Comparison of ENCODE assay signal across 10 mouse cellular contexts in the genomic region with DNA sequence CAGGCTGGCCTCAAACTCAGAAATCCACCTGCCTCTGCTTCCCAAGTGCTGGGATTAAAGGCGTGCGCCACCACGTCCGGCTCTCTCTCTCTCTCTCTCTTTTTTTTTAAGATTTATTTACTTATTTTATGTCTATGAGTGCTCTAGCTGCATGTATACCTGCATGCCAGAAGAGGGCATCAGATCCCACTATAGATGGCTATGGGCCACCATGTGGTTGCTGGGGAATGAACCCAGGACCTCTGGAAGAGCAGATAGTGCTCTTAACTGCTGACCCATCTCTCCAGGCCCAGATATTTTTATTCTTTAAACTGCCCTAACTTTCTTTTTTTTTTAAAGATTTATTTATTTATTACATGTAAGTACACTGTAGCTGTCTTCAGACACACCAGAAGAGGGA. TPM values are rescaled to one million over a fixed set of nuclear protein-coding genes. Genes with fewer than 3 reads are reported as not detected.
DNase-seq lines count a peak whose midpoint lies in the region; ATAC-seq and TF ChIP-seq lines count a peak whose summit lies in the region.
"Not testable (repeated sequence)": the region's sequence is repeated elsewhere in the genome, so short reads cannot be mapped to it uniquely, and the experiment has no call there.
"Had no signal": no experiment of that assay in that cellular context is flagged by ENCODE, and none has a peak within 500 bp of the region (broad histone marks: within the 10 kb centered on the region; RNA-seq: fewer than 3 reads in every experiment).

No protein-coding gene starts in this region.

- H3K27me3 ChIP-seq in E14TG2a.4 (ENCODE audit: insufficient read depth, low read length); liver, embryonic 14.5 days (ENCODE audit: control insufficient read depth, insufficient read depth, low read length); midbrain, postnatal 0 days (ENCODE audit: insufficient read depth, low read length); thymus, adult 2 months (ENCODE audit: control insufficient read depth, insufficient read depth, low read length): not testable (repeated sequence)

- 75% methylated on average over 4 of the region's 4 CpGs for WGBS in liver, embryonic 14.5 days (ENCODE audit: insufficient replicate concordance)
- 83% methylated on average over 4 of the region's 4 CpGs for WGBS in midbrain, postnatal 0 days
- WGBS in thymus, adult 2 months, result 92% methylated on average over 4 of the region's 4 CpGs

- not testable (repeated sequence) for H3K27ac ChIP-seq in liver, embryonic 14.5 days; midbrain, postnatal 0 days (ENCODE audit: low read depth, low read length); thymus, adult 2 months (ENCODE audit: control insufficient read depth, insufficient read depth, low read length)

- DNase-seq in 3T3-L1 (ENCODE audit: low read depth, low spot score), result peak; percentile 33
- DNase-seq in R1 (ENCODE audit: low read depth, low spot score), result peak; percentile 59
- DNase-seq in induced T-regulatory cell, adult 2 months (ENCODE audit: low read depth), result peak; percentile 30
- not testable (repeated sequence) for DNase-seq in liver, embryonic 14.5 days (ENCODE audit: low read depth in 3 of 3, low spot score in 3 of 3); midbrain, postnatal 0 days (ENCODE audit: low spot score)
- peak; percentile 13 for DNase-seq in thymus, adult 2 months

- H3K4me1 ChIP-seq in E14TG2a.4 (replicated peaks; ENCODE audit: low read depth, low read length), result peaks cover 77% of the 10 kb centered on the region
- not testable (repeated sequence) for H3K4me1 ChIP-seq in liver, embryonic 14.5 days (replicated peaks; ENCODE audit: control insufficient read depth in 2 of 2, insufficient read depth in 2 of 2, low read length in 1 of 2); midbrain, postnatal 0 days (ENCODE audit: insufficient read depth, low read length); thymus, adult 2 months (replicated peaks; ENCODE audit: control insufficient read depth, insufficient read depth, low read length)

- not testable (repeated sequence) for TF ChIP-seq EP300 in liver, embryonic 14.5 days (IDR thresholded peaks at IDR 0.05; ENCODE audit: low read depth)

- ATAC-seq in liver, embryonic 14.5 days (ENCODE audit: insufficient read depth); midbrain, postnatal 0 days (ENCODE audit: low FRiP score): not testable (repeated sequence)

- not testable (repeated sequence) for TF ChIP-seq POLR2A in thymus, adult 2 months (IDR thresholded peaks at IDR 0.05; ENCODE audit: control insufficient read depth, extremely low read depth, insufficient read depth, low read length, poor library complexity)

- not testable (repeated sequence) for H3K9me3 ChIP-seq in E14TG2a.4 (ENCODE audit: low read length); liver, embryonic 14.5 days (ENCODE audit: control insufficient read depth, low read length); midbrain, postnatal 0 days (ENCODE audit: low read length)

- not testable (repeated sequence) for H3K4me2 ChIP-seq in liver, embryonic 14.5 days (ENCODE audit: low read depth); midbrain, postnatal 0 days (ENCODE audit: low read depth, low read length, poor library complexity, severe bottlenecking)

- TF ChIP-seq CTCF in E14TG2a.4 (conservative IDR thresholded peaks at IDR 0.05; ENCODE audit: low read length), result peak; percentile 25; the same call in 1 of the 2 replicates
- peak; percentile 26; the same call in 1 of the 2 replicates for TF ChIP-seq CTCF in liver, embryonic 14.5 days (IDR thresholded peaks at IDR 0.05; ENCODE audit: low read depth)
- peak; percentile 33 for TF ChIP-seq CTCF in midbrain, postnatal 0 days (IDR thresholded peaks at IDR 0.05)
- TF ChIP-seq CTCF in thymus, adult 2 months (IDR thresholded peaks at IDR 0.05; ENCODE audit: borderline replicate concordance, control insufficient read depth, extremely low read depth, insufficient read depth, low read length, poor library complexity), result not testable (repeated sequence)

- peaks cover 45% of the 10 kb centered on the region for H3K36me3 ChIP-seq in E14TG2a.4 (ENCODE audit: insufficient read depth, low read length)
- not testable (repeated sequence) for H3K36me3 ChIP-seq in liver, embryonic 14.5 days (replicated peaks; ENCODE audit: control insufficient read depth, insufficient read depth, low read depth); midbrain, postnatal 0 days (ENCODE audit: insufficient read depth, low read length); thymus, adult 2 months (ENCODE audit: control insufficient read depth, insufficient read depth, low read length)

- H3K9ac ChIP-seq in liver, embryonic 14.5 days (replicated peaks); midbrain, postnatal 0 days (replicated peaks; ENCODE audit: low read length, poor library complexity, severe bottlenecking): not testable (repeated sequence)

- not testable (repeated sequence) for H3K4me3 ChIP-seq in E14TG2a.4 (replicated peaks; ENCODE audit: low read length); liver, embryonic 14.5 days (ENCODE audit: insufficient read depth in 1 of 2, low read depth in 2 of 2, low read length in 2 of 2); midbrain, postnatal 0 days (ENCODE audit: low read depth, low read length); thymus, adult 2 months (ENCODE audit: control insufficient read depth, insufficient read depth, low read length)

RNA-seq across cellular contexts. Expression of gene Ptpn23, which starts 4.8 kb away (rescaled TPM):
- polyA plus RNA-seq in liver, embryonic 14.5 days (2012; rRNA removed), result 3.9 and 4.3 TPM in 2 replicates
- 2.8 and 3.8 TPM in 2 replicates for polyA plus RNA-seq in liver, embryonic 14.5 days (2014; fragmentation: Nextera tagmentation; extraction: Ambion mirVana)
- total RNA-seq in midbrain, postnatal 0 days (2014; rRNA removed), result 29.5 and 36.0 TPM in 2 replicates
- 9.6 and 14.1 TPM in 2 replicates for polyA plus RNA-seq in midbrain, postnatal 0 days (2015; fragmentation: Nextera tagmentation; extraction: Ambion mirVana)
- polyA plus RNA-seq in thymus, adult 2 months (2012; rRNA removed), result 46.4 and 59.4 TPM in 2 replicates

RNA-seq across cellular contexts. Expression of gene Ngp, which starts 16.3 kb away (rescaled TPM):
- polyA plus RNA-seq in liver, embryonic 14.5 days (2012; rRNA removed), result 38.4 and 42.6 TPM in 2 replicates
- polyA plus RNA-seq in liver, embryonic 14.5 days (2014; fragmentation: Nextera tagmentation; extraction: Ambion mirVana), result 91.5 and 124 TPM in 2 replicates
- total RNA-seq in midbrain, postnatal 0 days (2014; rRNA removed), result 0.44 TPM in 1 of 2 replicates, not detected in the other
- 0.49 and 0.58 TPM in 2 replicates for polyA plus RNA-seq in midbrain, postnatal 0 days (2015; fragmentation: Nextera tagmentation; extraction: Ambion mirVana)
- polyA plus RNA-seq in thymus, adult 2 months (2012; rRNA removed), result 10.6 and 19.4 TPM in 2 replicates
- total RNA-seq: adrenal gland, adult 18-20 months; heart, adult 18-20 months had no signal
- polyA plus RNA-seq: activated CD4-positive, CD25-positive, alpha-beta regulatory T cell, adult 4 months had no signal
